Mouse (Mus musculus) hindbrain, postnatal 0 days (tissue): ENCODE results near the gene Scn1a. TPM values are rescaled to one million over a fixed set of nuclear protein-coding genes. Genes with fewer than 3 reads are reported as not detected.

Experiments used
- ATAC-seq: fragments of 200-750 bp; cut with Nextera tagmentation; 2 replicates; pipeline ENCODE4 v1.8.0; 2017; ENCODE audit warnings: mild to moderate bottlenecking, moderate TSS enrichment, moderate library complexity
- DNase-seq: peaks from one replicate; pipeline ENCODE4 v3.0.0-alpha.2; 2015; ENCODE audit warnings: low spot score
- H3K27ac ChIP-seq: fragments of 300-500 bp; sonication (generic); 2 replicates; pipeline ENCODE4 v1.5.1; 2014; ENCODE audit warnings: mild to moderate bottlenecking
- H3K27me3 ChIP-seq: fragments of 300-500 bp; sonication (generic); 2 replicates; pipeline ENCODE4 v1.6.1; 2014; ENCODE audit warnings: low read length, mixed read lengths; ENCODE audit not compliant: insufficient read depth
- H3K36me3 ChIP-seq: fragments of 300-500 bp; sonication (generic); 2 replicates; pipeline ENCODE4 v1.6.1; 2014; ENCODE audit warnings: low read length, mixed read lengths; ENCODE audit not compliant: insufficient read depth
- H3K4me1 ChIP-seq: fragments of 300-500 bp; sonication (generic); 2 replicates; pipeline ENCODE4 v1.6.1; 2014; ENCODE audit warnings: antibody characterized with exemption, low read length, mixed read lengths; ENCODE audit not compliant: insufficient read depth
- H3K4me2 ChIP-seq: fragments of 300-500 bp; sonication (generic); 2 replicates; pipeline ENCODE4 v1.6.1; 2014; ENCODE audit warnings: low read depth, mild to moderate bottlenecking, low read length, moderate library complexity, mixed read lengths
- H3K4me3 ChIP-seq: fragments of 300-500 bp; sonication (generic); 2 replicates; pipeline ENCODE4 v1.5.1; 2014; ENCODE audit warnings: low read length
- H3K9ac ChIP-seq: fragments of 300-500 bp; sonication (generic); replicated peaks from 2 replicates; pipeline ENCODE4 v1.6.1; 2014; ENCODE audit warnings: mild to moderate bottlenecking, low read length, moderate library complexity, mixed read lengths
- H3K9me3 ChIP-seq: fragments of 300-500 bp; sonication (generic); 2 replicates; pipeline ENCODE4 v1.6.1; 2016; ENCODE audit warnings: low read length, mixed read lengths
- CTCF ChIP-seq: IDR thresholded peaks from 2 replicates; pipeline ENCODE4 v1.5.1; 2016; ENCODE audit warnings: antibody characterized with exemption, control low read depth, low read depth
- WGBS: fragments of 180-500 bp; shearing (Covaris S2); extraction: QIAGEN DNeasy Blood & Tissue Kit; methylation state at CpG from one replicate; pipeline ENCODE4 v1.1.7; 2014; 5-methylcytosine and 5-hydroxymethylcytosine counted together
- polyA plus RNA-seq: library from polyadenylated mRNA; unstranded; fragments of >200 nt; fragmentation: Nextera tagmentation; extraction: Ambion mirVana; gene quantifications from 2 replicates; pipeline ENCODE4 v1.2.1, GENCODE M21; 2015
- total RNA-seq: library from RNA; depleted of rRNA; stranded (reverse); fragments of >200 nt; gene quantifications from 2 replicates; pipeline ENCODE4 v1.2.3, GENCODE M21; 2014; rRNA removed

The Scn1a gene
- total and polyA plus RNA-seq, 2 experiments from 2014 or later = 25.5 to 29.6 TPM

DNA sequence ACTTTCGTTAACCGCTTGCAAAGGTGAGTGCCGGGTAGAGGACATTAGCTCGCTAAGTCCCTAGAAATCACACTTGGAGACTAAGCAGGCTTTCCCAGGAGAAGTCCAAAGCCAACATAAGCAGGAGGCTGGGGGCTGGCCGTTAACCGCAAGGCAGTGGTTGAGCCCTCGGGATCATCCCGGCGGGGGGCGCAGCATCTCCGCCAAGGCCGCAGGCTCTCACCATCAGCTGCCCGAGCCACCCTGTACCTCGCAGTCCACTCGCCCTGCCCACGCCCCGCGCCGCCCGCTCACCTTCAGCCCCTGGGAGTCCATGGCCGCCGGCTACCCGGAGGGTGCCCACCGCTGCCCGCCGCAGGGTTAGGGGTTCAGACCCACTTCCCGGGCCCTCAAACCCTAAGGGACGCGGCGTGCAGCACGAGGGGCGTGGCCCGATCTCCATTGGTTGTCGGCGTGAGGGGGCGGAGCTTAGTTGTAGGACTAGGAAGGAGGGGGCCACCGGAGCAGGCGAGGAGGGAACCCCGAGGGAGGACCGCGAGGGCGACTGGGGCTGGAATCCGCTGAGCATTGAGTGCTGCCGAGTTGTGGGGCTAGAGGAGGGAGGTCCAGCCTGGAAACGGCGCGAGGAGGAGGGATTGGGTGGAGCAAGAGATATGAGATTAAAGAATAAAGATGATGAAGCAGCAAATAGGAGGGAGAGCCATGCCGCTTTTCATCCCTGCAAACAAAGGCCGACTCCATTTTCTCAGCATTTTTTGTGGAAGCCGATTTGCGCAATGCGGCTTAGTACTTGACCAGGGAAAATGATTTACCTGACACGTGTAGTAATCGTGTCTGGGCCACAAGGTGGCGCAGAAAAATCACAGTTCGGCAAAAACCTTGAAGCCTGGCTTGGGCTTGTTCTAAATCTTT, 184.2 kb downstream of the Scn1a start, which contains the start of gene Ttc21b:
TSS of gene Ttc21b (minus strand) at position 398 of the 912 bp plus-strand sequence.
- DNase-seq (peak; percentile 99), ATAC-seq (peak; percentile 99)
- H3K36me3 ChIP-seq = peaks cover 5% of the 10 kb centered on the region; the same call in 1 of the 2 replicates
- peak within 1 kb of the TSS; percentile 85 for H3K27ac ChIP-seq
- WGBS = under 1% methylated on average over 56 of the region's 56 CpGs
- H3K9ac ChIP-seq = peak within 1 kb of the TSS; percentile 73
- no peaks in the 10 kb centered on the region for H3K27me3 ChIP-seq
- peak; percentile 81 for TF ChIP-seq CTCF
- H3K4me3 ChIP-seq = peak within 1 kb of the TSS; percentile 75
- no peaks in the 10 kb centered on the region for H3K9me3 ChIP-seq
- peak within 1 kb of the TSS; percentile 69 for H3K4me2 ChIP-seq
- H3K4me1 ChIP-seq = no peaks in the 10 kb centered on the region

GRCm38 (mm10) chr2:66244013-66244412, 196.6 kb downstream of the Scn1a start:
- H3K27ac ChIP-seq = no peak overlapping the region
- DNase-seq = no peak
- no peaks in the 10 kb centered on the region for H3K4me1 ChIP-seq
- H3K9me3 ChIP-seq = no peaks in the 10 kb centered on the region
- H3K9ac ChIP-seq = no peak overlapping the region
- WGBS = 86% methylated on average over 1 of the region's 1 CpGs
- H3K4me3 ChIP-seq = no peak overlapping the region
- no peak for TF ChIP-seq CTCF
- H3K36me3 ChIP-seq = peaks cover 23% of the 10 kb centered on the region
- H3K4me2 ChIP-seq = no peak overlapping the region
- ATAC-seq = no peak
- no peaks in the 10 kb centered on the region for H3K27me3 ChIP-seq

DNA sequence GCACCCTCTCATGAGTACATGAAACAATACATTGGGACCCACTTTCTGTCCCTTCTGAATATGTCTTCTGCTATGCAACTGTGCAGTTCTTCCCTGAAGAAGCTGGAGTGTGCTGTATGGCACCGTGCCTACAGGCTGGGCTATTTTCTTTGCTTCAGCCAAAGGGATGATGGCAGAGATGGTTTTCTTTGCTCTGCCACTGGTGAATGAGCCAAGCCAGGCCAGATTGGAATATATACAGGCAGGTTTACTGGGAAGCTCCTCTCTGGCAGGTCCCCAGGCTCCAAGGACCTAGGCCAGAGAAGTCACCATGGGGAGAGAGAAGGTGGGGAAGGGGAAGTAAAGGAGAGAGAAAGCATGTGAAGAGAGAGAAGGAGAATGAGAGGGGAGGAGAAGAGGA, 200.3 kb downstream of the Scn1a start:
- Histone ChIP-seq H3K9ac (no peak overlapping the region), H3K4me1 (no peaks in the 10 kb centered on the region), H3K27me3 (no peaks in the 10 kb centered on the region), H3K9me3 (no peaks in the 10 kb centered on the region), H3K4me3 (no peak overlapping the region), H3K27ac (no peak overlapping the region), H3K36me3 (peaks cover 10% of the 10 kb centered on the region; the same call in 1 of the 2 replicates), H3K4me2 (no peak overlapping the region)
- 88% methylated on average over 1 of the region's 1 CpGs for WGBS
- TF ChIP-seq CTCF = no peak
- no peak for DNase-seq
- ATAC-seq = no peak

DNA sequence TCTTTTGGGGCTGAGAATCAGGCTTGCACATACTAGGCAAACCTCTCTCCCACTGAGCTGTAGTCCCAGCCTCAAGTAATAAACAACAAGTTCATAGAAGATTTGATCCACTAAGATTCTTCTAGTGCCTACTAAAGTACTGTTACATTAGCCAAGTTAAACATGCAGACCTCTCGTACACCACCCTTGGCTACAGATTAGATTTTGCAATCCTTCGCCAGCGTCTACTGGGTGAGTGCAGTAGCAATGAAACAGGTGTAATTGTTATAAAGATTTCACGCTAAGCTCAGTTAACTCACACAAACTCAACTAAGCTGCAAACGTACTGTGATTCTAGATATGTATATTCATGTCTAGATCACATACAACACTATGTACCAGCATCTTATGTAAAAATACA, 201.8 kb downstream of the Scn1a start:
- ATAC-seq (no peak), DNase-seq (no peak)
- WGBS = 91% methylated on average over 5 of the region's 5 CpGs
- Histone ChIP-seq H3K36me3 (peaks cover 10% of the 10 kb centered on the region; the same call in 1 of the 2 replicates), H3K9me3 (no peaks in the 10 kb centered on the region), H3K4me2 (no peak overlapping the region), H3K4me3 (no peak overlapping the region), H3K9ac (no peak overlapping the region), H3K27me3 (no peaks in the 10 kb centered on the region), H3K27ac (no peak overlapping the region), H3K4me1 (no peaks in the 10 kb centered on the region)
- no peak for TF ChIP-seq CTCF

- Histone ChIP-seq H3K9me3 (no peaks in the 10 kb centered on the region), H3K4me1 (no peaks in the 10 kb centered on the region), H3K9ac (no peak overlapping the region), H3K36me3 (peaks cover 24% of the 10 kb centered on the region), H3K4me2 (no peak overlapping the region), H3K4me3 (no peak overlapping the region), H3K27me3 (no peaks in the 10 kb centered on the region), H3K27ac (no peak overlapping the region)
- no peak for DNase-seq
- 96% methylated on average over 7 of the region's 7 CpGs for WGBS
- TF ChIP-seq CTCF = no peak
- no peak for ATAC-seq
Observed at GRCm38 (mm10) chr2:66220954-66221353, 219.7 kb downstream of the Scn1a start.

Other genes starting within 250 kb of the Scn1a start
- gene Ttc21b, start 184.2 kb downstream of the Scn1a start, total RNA-seq = 7.7 and 8.9 TPM in 2 replicates
- gene Ttc21b, start 184.2 kb downstream of the Scn1a start, polyA plus RNA-seq = 5.2 and 6.8 TPM in 2 replicates
- gene Scn9a, start 194.1 kb upstream of the Scn1a start, total RNA-seq = 5.8 and 6.5 TPM in 2 replicates
- 10.1 and 11.2 TPM in 2 replicates for gene Scn9a, start 194.1 kb upstream of the Scn1a start, polyA plus RNA-seq